Mouse (Mus musculus) thymus, postnatal 0 days (tissue): ENCODE measurements around the gene S1pr1. TPM values are rescaled to one million over a fixed set of nuclear protein-coding genes. Genes with fewer than 3 reads are reported as not detected.

Experiments used
- DNase-seq: peaks from one replicate; pipeline ENCODE4 v3.0.0-alpha.2; 2015; ENCODE audit warnings: low spot score
- polyA plus RNA-seq: library from polyadenylated mRNA; unstranded; fragments of >200 nt; fragmentation: Nextera tagmentation; extraction: Ambion mirVana; gene quantifications from 2 replicates; pipeline ENCODE4 v1.2.1, GENCODE M21; 2015

S1pr1 gene
- polyA plus RNA-seq, 1 experiment from 2014 or later, result 13.2 TPM

GRCm38 (mm10) chr3:115712808-115713200 lies 2.1 kb downstream of the S1pr1 start:
- DNase-seq, result peak; percentile 55

GRCm38 (mm10) chr3:115711924-115712807 lies 2.7 kb downstream of the S1pr1 start:
- DNase-seq, result no peak

- no peak for DNase-seq
These were observed 3.5 kb downstream of the S1pr1 start for GRCm38 (mm10) chr3:115711393-115711792.

- DNase-seq, result no peak
These were observed 4.8 kb downstream of the S1pr1 start for GRCm38 (mm10) chr3:115710051-115710450.

- DNase-seq, result no peak
These were observed 5.7 kb downstream of the S1pr1 start for GRCm38 (mm10) chr3:115709118-115709574.

- no peak for DNase-seq
These were observed 8.1 kb downstream of the S1pr1 start for GRCm38 (mm10) chr3:115706736-115707135.

GRCm38 (mm10) chr3:115704254-115704908 lies 10.5 kb downstream of the S1pr1 start:
- no peak for DNase-seq

GRCm38 (mm10) chr3:115703720-115704119 lies 11.2 kb downstream of the S1pr1 start:
- no peak for DNase-seq

- DNase-seq, result no peak
These were observed 12.8 kb downstream of the S1pr1 start for GRCm38 (mm10) chr3:115702089-115702488.

- no peak for DNase-seq
These were observed 19.5 kb downstream of the S1pr1 start for GRCm38 (mm10) chr3:115695194-115695891.

GRCm38 (mm10) chr3:115694168-115694567 lies 20.7 kb downstream of the S1pr1 start:
- no peak for DNase-seq

- no peak for DNase-seq
These were observed 21.5 kb downstream of the S1pr1 start for GRCm38 (mm10) chr3:115693390-115693789.

- DNase-seq, result no peak
These were observed 22.0 kb downstream of the S1pr1 start for GRCm38 (mm10) chr3:115692857-115693256.

GRCm38 (mm10) chr3:115692384-115692783 lies 22.5 kb downstream of the S1pr1 start:
- DNase-seq, result no peak

- no peak for DNase-seq
These were observed 25.0 kb downstream of the S1pr1 start for GRCm38 (mm10) chr3:115689920-115690319.

GRCm38 (mm10) chr3:115689352-115689751 lies 25.5 kb downstream of the S1pr1 start:
- peak; percentile 33 for DNase-seq

GRCm38 (mm10) chr3:115687821-115688220 lies 27.1 kb downstream of the S1pr1 start:
- DNase-seq, result no peak

GRCm38 (mm10) chr3:115682328-115683088 lies 32.4 kb downstream of the S1pr1 start:
- peak; percentile 70 for DNase-seq

GRCm38 (mm10) chr3:115681184-115681583 lies 33.7 kb downstream of the S1pr1 start:
- DNase-seq, result no peak

GRCm38 (mm10) chr3:115679022-115679421 lies 35.9 kb downstream of the S1pr1 start:
- no peak for DNase-seq
